Mouse (Mus musculus) CH12.LX (cell line): ENCODE measurements around the gene Agtpbp1.

Experiments used
- CHD1 ChIP-seq: IDR thresholded peaks from 2 replicates; pipeline ENCODE4 v1.6.1; 2012; ENCODE audit warnings: low read depth, low read length, improper control_type of control experiment, inconsistent platforms
- CTCF ChIP-seq, 2 experiments: IDR thresholded peaks in 1 of 2; conservative IDR thresholded peaks in 1 of 2; 2 replicates each; pipeline ENCODE4 v1.5.1; 2011 to 2012; ENCODE audit warnings: low read depth in 2 of 2, low read length in 2 of 2, improper control_type of control experiment in 1 of 2, inconsistent platforms in 1 of 2, mild to moderate bottlenecking in 1 of 2, moderate library complexity in 1 of 2
- ELF1 ChIP-seq: IDR thresholded peaks from 2 replicates; pipeline ENCODE4 v1.6.1; 2014; ENCODE audit warnings: low read depth, mild to moderate bottlenecking, inconsistent platforms, low read length, improper control_type of control experiment
- ETS1 ChIP-seq: conservative IDR thresholded peaks from 2 replicates; pipeline ENCODE4 v1.6.1; 2012; ENCODE audit warnings: low read depth, mild to moderate bottlenecking, inconsistent platforms, low read length, improper control_type of control experiment, moderate library complexity
- MAX ChIP-seq: IDR thresholded peaks from 2 replicates; pipeline ENCODE4 v1.6.1; 2011; ENCODE audit warnings: low read length, improper control_type of control experiment
- MXI1 ChIP-seq: IDR thresholded peaks from 2 replicates; pipeline ENCODE4 v1.6.1; 2011; ENCODE audit warnings: mild to moderate bottlenecking, low read depth, low read length, improper control_type of control experiment
- NELFE ChIP-seq: IDR thresholded peaks from 2 replicates; pipeline ENCODE4 v1.6.1; 2011; ENCODE audit warnings: low read depth, low read length, improper control_type of control experiment
- PAX5 ChIP-seq: IDR thresholded peaks from 2 replicates; pipeline ENCODE4 v1.6.1; 2012; ENCODE audit warnings: low read length, inconsistent platforms, mixed read lengths
- POLR2A ChIP-seq: IDR thresholded peaks from 2 replicates; pipeline ENCODE4 v1.6.1; 2011; ENCODE audit warnings: low read depth, mild to moderate bottlenecking, improper control_type of control experiment, low read length
- RCOR1 ChIP-seq: conservative IDR thresholded peaks from 2 replicates; pipeline ENCODE4 v1.6.1; 2012; ENCODE audit warnings: low read depth, mild to moderate bottlenecking, inconsistent platforms, low read length, improper control_type of control experiment
- ZNF384 ChIP-seq: IDR thresholded peaks from 2 replicates; pipeline ENCODE4 v1.6.1; 2012; ENCODE audit warnings: low read depth, low read length, improper control_type of control experiment, inconsistent platforms

- no peak for TF ChIP-seq RCOR1
- TF ChIP-seq MXI1 = no peak
- TF ChIP-seq CTCF (conservative IDR thresholded peaks at IDR 0.05 in 1 of 2, IDR thresholded peaks at IDR 0.05 in 1 of 2; ENCODE audit: low read depth in 2 of 2, low read length in 2 of 2) = no peak
- TF ChIP-seq ELF1 = no peak
- no peak for TF ChIP-seq PAX5
- no peak for TF ChIP-seq NELFE
- no peak for TF ChIP-seq CHD1
- TF ChIP-seq POLR2A = no peak
- no peak for TF ChIP-seq MAX
- no peak for TF ChIP-seq ZNF384
- TF ChIP-seq ETS1 = no peak
Measured at GRCm38 (mm10) chr13:59467591-59467990, 117.4 kb downstream of the Agtpbp1 start.
